Mouse (Mus musculus) liver, embryonic 12.5 days (tissue): ENCODE data around the gene Smurf2. TPM values are rescaled to one million over a fixed set of nuclear protein-coding genes. Genes with fewer than 3 reads are reported as not detected.

Experiments
- ATAC-seq: fragments of 200-750 bp; cut with Nextera tagmentation; 2 replicates; pipeline ENCODE4 v1.8.0; 2017; ENCODE audit warnings: moderate number of reproducible peaks, mild to moderate bottlenecking, moderate library complexity
- H3K27ac ChIP-seq: fragments of 300-500 bp; sonication (generic); 2 replicates; pipeline ENCODE4 v1.5.1; 2016; ENCODE audit warnings: mild to moderate bottlenecking
- H3K27me3 ChIP-seq: fragments of 300-500 bp; sonication (generic); replicated peaks from 2 replicates; pipeline ENCODE4 v1.6.1; 2016; ENCODE audit warnings: mild to moderate bottlenecking, moderate library complexity
- H3K36me3 ChIP-seq: fragments of 300-500 bp; sonication (generic); 2 replicates; pipeline ENCODE4 v1.6.1; 2016; ENCODE audit warnings: mild to moderate bottlenecking, moderate library complexity
- H3K4me1 ChIP-seq: fragments of 300-500 bp; sonication (generic); 2 replicates; pipeline ENCODE4 v1.6.1; 2016
- H3K4me2 ChIP-seq: fragments of 300-500 bp; sonication (generic); 2 replicates; pipeline ENCODE4 v1.6.1; 2016; ENCODE audit warnings: mild to moderate bottlenecking, moderate library complexity
- H3K4me3 ChIP-seq: fragments of 300-500 bp; sonication (generic); 2 replicates; pipeline ENCODE4 v1.5.1; 2016; ENCODE audit warnings: mild to moderate bottlenecking, moderate library complexity
- H3K9ac ChIP-seq: fragments of 300-500 bp; sonication (generic); 2 replicates; pipeline ENCODE4 v1.6.1; 2016; ENCODE audit warnings: mild to moderate bottlenecking, moderate library complexity
- H3K9me3 ChIP-seq: fragments of 300-500 bp; sonication (generic); replicated peaks from 2 replicates; pipeline ENCODE4 v1.6.1; 2016; ENCODE audit warnings: mild to moderate bottlenecking, moderate library complexity
- WGBS: fragments of 180-500 bp; shearing (Covaris S2); methylation state at CpG from one replicate; pipeline ENCODE4 v1.1.7; 2016; ENCODE audit not compliant: insufficient replicate concordance; 5-methylcytosine and 5-hydroxymethylcytosine counted together
- polyA plus RNA-seq: library from polyadenylated mRNA; unstranded; fragments of >200 nt; fragmentation: Nextera tagmentation; extraction: Ambion mirVana; gene quantifications from 2 replicates; pipeline ENCODE4 v1.2.1, GENCODE M21; 2016

Gene Smurf2
- polyA plus RNA-seq, 1 experiment from 2014 or later = 5.1 TPM

GRCm38 (mm10) chr11:106899804-106900203 is 20.7 kb downstream of the Smurf2 start:
- WGBS = 60% methylated on average over 1 of the region's 1 CpGs

GRCm38 (mm10) chr11:106896561-106897168 is 23.9 kb downstream of the Smurf2 start:
- Histone ChIP-seq H3K27ac (no peak overlapping the region), H3K9me3 (no peaks in the 10 kb centered on the region), H3K9ac (no peak overlapping the region), H3K36me3 (no peaks in the 10 kb centered on the region), H3K4me1 (0 out of 2 replicates have a peak, but pooled peaks cover 5% of the 10 kb centered on the region), H3K27me3 (no peaks in the 10 kb centered on the region), H3K4me2 (no peak overlapping the region), H3K4me3 (no peak overlapping the region)
- 78% methylated on average over 2 of the region's 2 CpGs for WGBS
- ATAC-seq = no peak

More at GRCm38 (mm10) chr11:106899804-106900203, 20.7 kb downstream of the Smurf2 start:
- no peak for ATAC-seq
- Histone ChIP-seq H3K36me3 (no peaks in the 10 kb centered on the region), H3K4me3 (no peak overlapping the region), H3K4me2 (no peak overlapping the region), H3K9ac (no peak overlapping the region), H3K27ac (no peak overlapping the region), H3K4me1 (0 out of 2 replicates have a peak, but pooled peaks cover 5% of the 10 kb centered on the region), H3K27me3 (no peaks in the 10 kb centered on the region), H3K9me3 (no peaks in the 10 kb centered on the region)

- no peaks in the 10 kb centered on the region for H3K27me3 ChIP-seq
- no peaks in the 10 kb centered on the region for H3K9me3 ChIP-seq
- no peaks in the 10 kb centered on the region for H3K36me3 ChIP-seq
- no peak overlapping the region for H3K9ac ChIP-seq
- no peak overlapping the region for H3K27ac ChIP-seq
- whole genome bisulfite sequencing = 77% methylated on average over 1 of the region's 1 CpGs
- ATAC-seq = no peak
- H3K4me3 ChIP-seq = no peak overlapping the region
- no peak overlapping the region for H3K4me2 ChIP-seq
- H3K4me1 ChIP-seq = peaks cover 6% of the 10 kb centered on the region; the same call in 1 of the 2 replicates
Measured at GRCm38 (mm10) chr11:106883656-106884055, 36.9 kb downstream of the Smurf2 start.

- Histone ChIP-seq H3K4me2 (no peak overlapping the region), H3K9me3 (no peaks in the 10 kb centered on the region), H3K27me3 (no peaks in the 10 kb centered on the region), H3K4me1 (peaks cover 14% of the 10 kb centered on the region; the same call in 1 of the 2 replicates), H3K27ac (no peak overlapping the region), H3K9ac (no peak overlapping the region), H3K36me3 (peaks cover 17% of the 10 kb centered on the region), H3K4me3 (no peak overlapping the region)
- 53% methylated on average over 6 of the region's 6 CpGs for WGBS
- ATAC-seq = peak; percentile 72
Measured at GRCm38 (mm10) chr11:106872650-106873049, 47.9 kb downstream of the Smurf2 start.

GRCm38 (mm10) chr11:106851438-106851837 is 69.1 kb downstream of the Smurf2 start:
- ATAC-seq = no peak
- 45% methylated on average over 2 of the region's 2 CpGs for WGBS
- H3K9me3 ChIP-seq = no peaks in the 10 kb centered on the region
- H3K9ac ChIP-seq = no peak overlapping the region
- H3K36me3 ChIP-seq = peaks cover 39% of the 10 kb centered on the region
- H3K27ac ChIP-seq = no peak overlapping the region
- no peak overlapping the region for H3K4me2 ChIP-seq
- H3K4me3 ChIP-seq = no peak overlapping the region
- H3K27me3 ChIP-seq = no peaks in the 10 kb centered on the region
- H3K4me1 ChIP-seq = no peaks in the 10 kb centered on the region

GRCm38 (mm10) chr11:106842002-106842401 is 78.5 kb downstream of the Smurf2 start:
- Histone ChIP-seq H3K4me2 (no peak overlapping the region), H3K36me3 (peaks cover 49% of the 10 kb centered on the region), H3K9ac (no peak overlapping the region), H3K27ac (no peak overlapping the region), H3K4me3 (no peak overlapping the region), H3K4me1 (no peaks in the 10 kb centered on the region), H3K9me3 (no peaks in the 10 kb centered on the region), H3K27me3 (no peaks in the 10 kb centered on the region)
- ATAC-seq = no peak
- WGBS = 76% methylated on average over 3 of the region's 3 CpGs

- Histone ChIP-seq H3K9ac (no peak overlapping the region), H3K9me3 (no peaks in the 10 kb centered on the region), H3K27ac (no peak overlapping the region), H3K4me3 (no peak overlapping the region), H3K4me1 (no peaks in the 10 kb centered on the region), H3K4me2 (no peak overlapping the region), H3K27me3 (no peaks in the 10 kb centered on the region), H3K36me3 (peaks cover 63% of the 10 kb centered on the region)
- no peak for ATAC-seq
- WGBS = 85% methylated on average over 7 of the region's 7 CpGs
Measured at GRCm38 (mm10) chr11:106828079-106828478, 92.4 kb downstream of the Smurf2 start.

GRCm38 (mm10) chr11:106824403-106824802 is 96.1 kb downstream of the Smurf2 start:
- Histone ChIP-seq H3K4me2 (no peak overlapping the region), H3K27me3 (no peaks in the 10 kb centered on the region), H3K4me1 (no peaks in the 10 kb centered on the region), H3K9ac (no peak overlapping the region), H3K36me3 (peaks cover 69% of the 10 kb centered on the region), H3K4me3 (no peak overlapping the region), H3K9me3 (no peaks in the 10 kb centered on the region), H3K27ac (no peak overlapping the region)
- 83% methylated on average over 10 of the region's 10 CpGs for WGBS
- no peak for ATAC-seq

GRCm38 (mm10) chr11:106823741-106824140 is 96.8 kb downstream of the Smurf2 start:
- Histone ChIP-seq H3K27ac (no peak overlapping the region), H3K27me3 (no peaks in the 10 kb centered on the region), H3K9me3 (no peaks in the 10 kb centered on the region), H3K9ac (no peak overlapping the region), H3K4me3 (no peak overlapping the region), H3K4me1 (no peaks in the 10 kb centered on the region), H3K36me3 (peaks cover 73% of the 10 kb centered on the region), H3K4me2 (no peak overlapping the region)
- no peak for ATAC-seq
- WGBS = 79% methylated on average over 8 of the region's 8 CpGs

GRCm38 (mm10) chr11:106822911-106823310 is 97.6 kb downstream of the Smurf2 start:
- Histone ChIP-seq H3K27ac (no peak overlapping the region), H3K36me3 (peaks cover 73% of the 10 kb centered on the region), H3K4me3 (no peak overlapping the region), H3K4me1 (no peaks in the 10 kb centered on the region), H3K27me3 (no peaks in the 10 kb centered on the region), H3K9me3 (no peaks in the 10 kb centered on the region), H3K4me2 (no peak overlapping the region), H3K9ac (no peak overlapping the region)
- 76% methylated on average over 5 of the region's 5 CpGs for WGBS
- no peak for ATAC-seq

GRCm38 (mm10) chr11:106822491-106822890 is 98.0 kb downstream of the Smurf2 start:
- Histone ChIP-seq H3K9ac (no peak overlapping the region), H3K9me3 (no peaks in the 10 kb centered on the region), H3K4me1 (no peaks in the 10 kb centered on the region), H3K27ac (no peak overlapping the region), H3K4me3 (no peak overlapping the region), H3K4me2 (no peak overlapping the region), H3K36me3 (peaks cover 74% of the 10 kb centered on the region), H3K27me3 (no peaks in the 10 kb centered on the region)
- no peak for ATAC-seq
- WGBS = 89% methylated on average over 8 of the region's 8 CpGs

GRCm38 (mm10) chr11:106821397-106821796 is 99.1 kb downstream of the Smurf2 start:
- no peaks in the 10 kb centered on the region for H3K27me3 ChIP-seq
- H3K4me2 ChIP-seq = no peak overlapping the region
- H3K27ac ChIP-seq = no peak overlapping the region
- H3K36me3 ChIP-seq = peaks cover 81% of the 10 kb centered on the region
- H3K9me3 ChIP-seq = no peaks in the 10 kb centered on the region
- H3K4me1 ChIP-seq = no peaks in the 10 kb centered on the region
- no peak overlapping the region for H3K9ac ChIP-seq
- H3K4me3 ChIP-seq = no peak overlapping the region
- 79% methylated on average over 6 of the region's 6 CpGs for WGBS
- no peak for ATAC-seq

- Histone ChIP-seq H3K4me1 (no peaks in the 10 kb centered on the region), H3K4me2 (no peak overlapping the region), H3K9ac (no peak overlapping the region), H3K36me3 (peaks cover 81% of the 10 kb centered on the region), H3K27ac (no peak overlapping the region), H3K9me3 (no peaks in the 10 kb centered on the region), H3K4me3 (no peak overlapping the region), H3K27me3 (no peaks in the 10 kb centered on the region)
- no peak for ATAC-seq
- 66% methylated on average over 4 of the region's 4 CpGs for WGBS
Measured at GRCm38 (mm10) chr11:106820972-106821371, 99.5 kb downstream of the Smurf2 start.
